Mouse (Mus musculus) hindbrain, embryonic 14.5 days (tissue): ENCODE results near the gene Rnf130. TPM values are rescaled to one million over a fixed set of nuclear protein-coding genes. Genes with fewer than 3 reads are reported as not detected.

Experiments used
- ATAC-seq: fragments of 200-750 bp; cut with Nextera tagmentation; 2 replicates; pipeline ENCODE4 v1.8.0; 2017; ENCODE audit warnings: moderate number of reproducible peaks, mild to moderate bottlenecking, moderate TSS enrichment, moderate library complexity; ENCODE audit not compliant: low FRiP score
- DNase-seq: peaks from one replicate; pipeline ENCODE4 v3.0.0-alpha.2; 2015; ENCODE audit warnings: low spot score
- H3K27ac ChIP-seq: fragments of 300-500 bp; sonication (generic); 2 replicates; pipeline ENCODE4 v1.5.1; 2014; ENCODE audit warnings: mild to moderate bottlenecking, moderate library complexity
- H3K27me3 ChIP-seq: fragments of 300-500 bp; sonication (generic); 2 replicates; pipeline ENCODE4 v1.6.1; 2014; ENCODE audit warnings: mild to moderate bottlenecking, low read length, mixed read lengths; ENCODE audit not compliant: control insufficient read depth, insufficient read depth
- H3K36me3 ChIP-seq: fragments of 300-500 bp; sonication (generic); replicated peaks from 2 replicates; pipeline ENCODE4 v1.6.1; 2014; ENCODE audit not compliant: control insufficient read depth, insufficient read depth
- H3K4me1 ChIP-seq: fragments of 300-500 bp; sonication (generic); replicated peaks from 2 replicates; pipeline ENCODE4 v1.6.1; 2014; ENCODE audit warnings: antibody characterized with exemption, low read length, mixed read lengths; ENCODE audit not compliant: control insufficient read depth, insufficient read depth
- H3K4me2 ChIP-seq: fragments of 300-500 bp; sonication (generic); replicated peaks from 2 replicates; pipeline ENCODE4 v1.6.1; 2014; ENCODE audit warnings: mild to moderate bottlenecking, moderate library complexity
- H3K4me3 ChIP-seq: fragments of 300-500 bp; sonication (generic); replicated peaks from 2 replicates; pipeline ENCODE4 v1.5.1; 2014; ENCODE audit warnings: mild to moderate bottlenecking, low read length
- H3K9ac ChIP-seq: fragments of 300-500 bp; sonication (generic); 2 replicates; pipeline ENCODE4 v1.6.1; 2014
- H3K9me3 ChIP-seq: fragments of 300-500 bp; sonication (generic); 2 replicates; pipeline ENCODE4 v1.6.1; 2016; ENCODE audit warnings: low read length; ENCODE audit not compliant: control insufficient read depth
- WGBS: fragments of 180-500 bp; shearing (Covaris S2); extraction: QIAGEN DNeasy Blood & Tissue Kit; methylation state at CpG from one replicate; pipeline ENCODE4 v1.1.7; 2014; 5-methylcytosine and 5-hydroxymethylcytosine counted together
- polyA plus RNA-seq: library from polyadenylated mRNA; unstranded; fragments of >200 nt; fragmentation: Nextera tagmentation; extraction: Ambion mirVana; gene quantifications from 2 replicates; pipeline ENCODE4 v1.2.1, GENCODE M21; 2014

Gene Rnf130
- polyA plus RNA-seq, 1 experiment from 2014 or later, result 72.0 TPM

DNA sequence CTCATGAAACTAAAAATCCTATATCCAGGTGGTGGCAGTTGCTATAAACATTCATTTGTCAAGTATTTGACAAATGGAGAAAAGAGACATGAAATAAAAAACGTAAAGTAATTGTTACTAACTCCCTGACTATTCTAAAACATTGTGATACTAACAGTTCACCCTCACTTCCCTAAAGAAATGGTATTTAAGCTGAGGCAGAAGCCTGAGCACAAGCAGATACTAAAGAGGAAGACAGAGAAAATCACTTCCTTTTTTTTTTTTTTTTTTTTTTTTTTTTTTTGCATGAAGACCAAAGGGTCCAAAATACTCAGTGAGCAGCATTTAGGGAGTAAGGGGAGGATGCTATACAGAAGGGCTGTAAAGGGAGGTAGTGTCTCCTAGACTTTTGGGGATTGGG lies 13.6 kb downstream of the Rnf130 start:
- DNase-seq, result no peak
- ATAC-seq, result no peak
- 88% methylated on average over 1 of the region's 1 CpGs for WGBS
- no peaks in the 10 kb centered on the region for H3K36me3 ChIP-seq
- no peaks in the 10 kb centered on the region for H3K27me3 ChIP-seq
- no peak overlapping the region for H3K9ac ChIP-seq
- no peak overlapping the region for H3K4me2 ChIP-seq
- no peak overlapping the region for H3K27ac ChIP-seq
- no peaks in the 10 kb centered on the region for H3K4me1 ChIP-seq
- no peak overlapping the region for H3K4me3 ChIP-seq
- H3K9me3 ChIP-seq, result no peaks in the 10 kb centered on the region

DNA sequence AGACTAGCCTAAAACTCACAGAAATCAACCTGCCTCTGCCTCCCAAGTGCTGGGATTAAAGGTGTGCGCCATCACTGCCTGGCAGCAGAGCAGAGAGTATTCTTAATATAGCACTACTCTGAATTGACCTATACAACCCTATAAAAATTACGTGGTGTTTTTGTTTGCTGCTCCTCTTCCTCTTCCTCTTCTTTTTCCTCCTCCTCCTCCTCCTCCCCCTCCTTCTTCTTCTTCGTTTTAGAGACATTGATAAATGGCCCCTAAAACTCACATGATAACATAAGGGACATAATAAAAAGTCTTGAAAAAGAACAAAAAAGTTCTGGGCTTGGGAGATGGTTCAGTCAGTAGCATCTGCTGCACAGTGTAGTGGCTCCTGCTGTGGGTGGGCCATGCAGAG lies 16.0 kb downstream of the Rnf130 start:
- Histone ChIP-seq H3K4me1 (no peaks in the 10 kb centered on the region), H3K4me2 (no peak overlapping the region), H3K4me3 (no peak overlapping the region), H3K27me3 (no peaks in the 10 kb centered on the region), H3K27ac (no peak overlapping the region), H3K9me3 (no peaks in the 10 kb centered on the region), H3K36me3 (no peaks in the 10 kb centered on the region), H3K9ac (no peak overlapping the region)
- DNase-seq (no peak), ATAC-seq (no peak)
- 84% methylated on average over 3 of the region's 3 CpGs for WGBS

DNA sequence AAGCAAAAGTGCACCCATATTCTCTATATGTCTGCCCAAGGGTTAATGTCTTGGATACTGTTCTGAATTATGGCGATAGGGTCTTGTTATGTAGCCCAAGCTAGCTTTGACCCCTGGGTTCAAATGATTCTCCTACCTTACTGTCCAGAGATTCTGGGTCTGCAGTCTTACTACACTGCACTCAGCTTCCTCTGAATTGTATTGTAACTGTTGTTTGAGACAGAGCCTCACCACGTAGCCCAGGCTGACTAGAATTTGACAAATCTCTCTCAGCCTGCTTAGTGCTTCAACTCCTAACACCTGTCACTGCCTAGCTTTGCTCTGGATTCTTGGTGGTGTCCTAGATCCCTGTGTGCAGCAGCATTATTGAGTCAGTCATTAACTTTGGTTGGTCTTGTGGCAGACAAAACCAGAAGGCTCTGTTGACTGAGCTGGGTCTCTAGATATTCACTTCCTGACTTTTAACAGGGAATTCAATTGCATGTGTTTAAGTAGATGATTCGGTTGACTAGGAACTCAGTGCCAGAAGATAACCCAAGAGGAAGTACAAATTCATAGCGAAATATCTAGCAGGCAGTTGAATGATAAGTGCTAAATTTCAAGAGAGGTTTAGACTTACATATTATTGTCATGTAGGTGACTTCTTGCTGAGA lies 17.3 kb downstream of the Rnf130 start:
- Histone ChIP-seq H3K4me3 (no peak overlapping the region), H3K27ac (no peak overlapping the region), H3K36me3 (no peaks in the 10 kb centered on the region), H3K9ac (no peak overlapping the region), H3K9me3 (no peaks in the 10 kb centered on the region), H3K27me3 (no peaks in the 10 kb centered on the region), H3K4me1 (0 out of 2 replicates have a peak, but pooled peaks cover 1% of the 10 kb centered on the region), H3K4me2 (no peak overlapping the region)
- DNase-seq (no peak), ATAC-seq (no peak)
- WGBS, result 93% methylated on average over 4 of the region's 4 CpGs

DNA sequence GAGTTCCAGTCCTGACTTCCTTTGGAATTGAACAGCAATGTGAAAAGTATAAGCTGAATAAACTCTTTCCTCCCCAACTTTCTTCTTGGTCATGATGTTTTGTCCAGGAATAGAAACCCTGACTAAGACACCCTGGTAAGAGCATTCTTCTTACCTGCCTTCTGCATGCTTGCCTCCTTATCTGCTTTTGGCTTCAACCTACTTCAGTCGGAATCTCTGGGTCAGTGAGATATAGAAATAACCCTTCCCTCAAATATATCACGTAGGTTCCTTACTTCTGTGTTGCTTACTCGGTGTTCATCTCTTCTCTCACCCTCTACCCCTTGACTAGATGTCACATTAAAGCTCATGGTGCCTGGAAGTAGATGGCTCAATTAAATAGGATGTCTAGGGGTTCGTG lies 19.3 kb downstream of the Rnf130 start:
- Histone ChIP-seq H3K27me3 (no peaks in the 10 kb centered on the region), H3K9me3 (no peaks in the 10 kb centered on the region), H3K27ac (no peak overlapping the region), H3K36me3 (no peaks in the 10 kb centered on the region), H3K4me1 (0 out of 2 replicates have a peak, but pooled peaks cover 4% of the 10 kb centered on the region), H3K9ac (no peak overlapping the region), H3K4me3 (no peak overlapping the region), H3K4me2 (no peak overlapping the region)
- DNase-seq (no peak), ATAC-seq (no peak)
- 92% methylated on average over 4 of the region's 4 CpGs for WGBS

DNA sequence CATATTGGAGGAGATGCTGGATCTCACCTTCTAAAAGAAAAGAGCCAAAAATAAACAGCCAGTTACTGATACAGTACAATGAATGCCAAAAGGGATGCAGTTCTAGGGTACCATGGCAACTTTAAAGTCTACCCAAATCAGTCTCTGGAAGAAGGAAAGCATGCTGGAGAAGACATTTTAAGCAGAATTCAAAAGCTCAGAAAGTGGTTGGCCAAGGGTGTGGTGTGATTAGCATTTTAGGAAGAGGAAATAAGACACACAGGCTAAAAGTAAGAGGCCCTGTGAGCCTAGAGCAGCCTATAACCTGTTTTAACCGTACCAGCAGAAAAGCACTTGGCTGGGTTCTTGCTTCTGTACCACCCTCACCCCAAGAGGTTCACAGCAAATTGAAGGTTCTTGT lies 22.5 kb downstream of the Rnf130 start:
- Histone ChIP-seq H3K27me3 (no peaks in the 10 kb centered on the region), H3K4me3 (no peak overlapping the region), H3K9me3 (no peaks in the 10 kb centered on the region), H3K27ac (no peak overlapping the region), H3K4me2 (no peak overlapping the region), H3K36me3 (no peaks in the 10 kb centered on the region), H3K9ac (no peak overlapping the region), H3K4me1 (peaks cover 4% of the 10 kb centered on the region; the same call in 1 of the 2 replicates)
- 80% methylated on average over 1 of the region's 1 CpGs for WGBS
- ATAC-seq (no peak), DNase-seq (no peak)

DNA sequence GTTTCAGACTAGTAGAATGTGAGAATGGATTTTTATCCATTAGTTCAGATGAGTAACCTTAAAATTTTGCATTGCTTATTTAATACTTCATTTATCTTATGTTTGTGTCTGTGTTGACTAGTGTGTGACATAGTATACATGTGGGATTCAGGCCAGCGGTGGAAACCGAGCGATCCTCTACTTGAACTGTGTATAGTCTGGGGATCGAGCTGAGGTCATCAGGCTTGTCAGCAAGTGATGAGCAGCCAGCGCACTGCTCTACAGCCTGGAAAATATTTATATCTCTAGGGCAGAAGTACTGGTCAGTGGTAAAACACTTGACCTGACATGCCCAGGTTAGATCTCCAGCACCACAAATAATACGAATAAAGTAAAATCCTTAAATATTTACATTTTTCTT lies 23.0 kb downstream of the Rnf130 start:
- H3K27ac ChIP-seq, result no peak overlapping the region
- H3K4me1 ChIP-seq, result peaks cover 4% of the 10 kb centered on the region; the same call in 1 of the 2 replicates
- no peaks in the 10 kb centered on the region for H3K9me3 ChIP-seq
- peaks cover 1% of the 10 kb centered on the region; the same call in 1 of the 2 replicates for H3K36me3 ChIP-seq
- no peak overlapping the region for H3K9ac ChIP-seq
- WGBS, result 74% methylated on average over 6 of the region's 6 CpGs
- no peak for DNase-seq
- H3K4me2 ChIP-seq, result no peak overlapping the region
- no peaks in the 10 kb centered on the region for H3K27me3 ChIP-seq
- H3K4me3 ChIP-seq, result no peak overlapping the region
- ATAC-seq, result no peak

DNA sequence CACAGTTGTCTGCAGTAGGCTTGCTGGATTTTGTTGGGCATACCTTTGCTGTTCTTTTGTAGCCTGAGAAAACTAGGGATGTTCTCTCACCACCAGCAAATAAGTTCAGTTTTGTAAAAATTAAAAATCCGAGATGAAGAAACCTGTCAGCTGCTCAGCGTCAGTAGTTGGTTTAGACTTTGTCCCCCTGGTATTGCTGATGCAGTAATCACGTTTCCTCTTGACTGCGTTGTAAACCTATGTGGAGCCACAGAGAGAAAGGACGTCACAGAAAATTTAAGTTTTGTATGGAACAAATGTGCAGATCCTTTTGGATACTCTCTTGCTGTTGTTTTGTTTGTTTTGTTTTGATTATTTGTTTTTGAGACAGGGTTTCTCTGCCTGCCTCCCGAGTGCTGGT lies 25.2 kb downstream of the Rnf130 start:
- H3K9ac ChIP-seq, result no peak overlapping the region
- DNase-seq (no peak), ATAC-seq (no peak)
- peaks cover 4% of the 10 kb centered on the region; the same call in 1 of the 2 replicates for H3K4me1 ChIP-seq
- H3K4me2 ChIP-seq, result no peak overlapping the region
- 78% methylated on average over 6 of the region's 6 CpGs for WGBS
- H3K36me3 ChIP-seq, result peaks cover 18% of the 10 kb centered on the region; the same call in 1 of the 2 replicates
- H3K4me3 ChIP-seq, result no peak overlapping the region
- no peaks in the 10 kb centered on the region for H3K27me3 ChIP-seq
- no peak overlapping the region for H3K27ac ChIP-seq
- H3K9me3 ChIP-seq, result no peaks in the 10 kb centered on the region

DNA sequence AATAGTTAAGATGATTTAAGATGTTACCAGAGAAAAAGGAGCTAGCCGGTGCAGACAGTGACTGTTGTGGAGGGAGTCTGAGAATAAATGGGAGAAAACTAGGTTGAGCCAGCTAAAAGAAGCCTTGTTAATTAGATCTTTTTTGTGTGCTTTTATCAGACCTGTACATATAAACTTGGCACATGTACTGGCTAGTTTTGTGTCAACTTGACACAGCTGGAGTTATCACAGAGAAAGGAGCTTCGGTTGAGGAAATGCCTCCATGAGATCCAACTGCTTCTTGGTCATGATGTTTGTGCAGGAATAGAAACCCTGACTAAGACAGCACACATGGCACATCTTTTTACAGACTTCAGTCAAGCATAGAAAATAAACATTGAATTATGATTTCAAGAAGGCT lies 32.6 kb downstream of the Rnf130 start:
- Histone ChIP-seq H3K4me2 (no peak overlapping the region), H3K9me3 (no peaks in the 10 kb centered on the region), H3K9ac (no peak overlapping the region), H3K4me1 (no peaks in the 10 kb centered on the region), H3K27me3 (no peaks in the 10 kb centered on the region), H3K36me3 (peaks cover 18% of the 10 kb centered on the region; the same call in 1 of the 2 replicates), H3K27ac (no peak overlapping the region), H3K4me3 (no peak overlapping the region)
- WGBS, result 76% methylated on average over 2 of the region's 2 CpGs
- ATAC-seq (no peak), DNase-seq (no peak)

DNA sequence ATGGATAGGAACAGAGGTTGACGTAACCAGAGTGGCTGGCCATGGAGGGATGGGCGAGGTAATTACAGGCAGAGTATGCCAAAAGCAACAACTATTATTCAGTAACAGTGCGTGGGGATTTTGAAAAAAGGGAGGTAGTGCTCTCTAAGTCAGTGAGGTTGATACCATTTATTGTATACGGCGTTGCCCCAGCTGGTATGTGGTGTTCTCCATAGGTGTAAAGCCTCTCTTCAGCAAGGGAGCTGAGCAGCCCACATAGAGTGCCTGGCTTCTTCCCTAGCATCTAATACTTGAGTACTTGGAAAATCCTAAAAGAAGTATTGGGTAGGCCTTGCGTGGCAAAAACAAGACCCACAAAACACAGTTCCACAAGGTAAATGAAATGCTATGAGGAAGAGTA lies 33.1 kb downstream of the Rnf130 start:
- no peaks in the 10 kb centered on the region for H3K4me1 ChIP-seq
- no peaks in the 10 kb centered on the region for H3K9me3 ChIP-seq
- no peak overlapping the region for H3K27ac ChIP-seq
- ATAC-seq (no peak), DNase-seq (no peak)
- WGBS, result 92% methylated on average over 6 of the region's 6 CpGs
- no peaks in the 10 kb centered on the region for H3K27me3 ChIP-seq
- H3K36me3 ChIP-seq, result peaks cover 15% of the 10 kb centered on the region; the same call in 1 of the 2 replicates
- no peak overlapping the region for H3K4me3 ChIP-seq
- no peak overlapping the region for H3K4me2 ChIP-seq
- H3K9ac ChIP-seq, result no peak overlapping the region

DNA sequence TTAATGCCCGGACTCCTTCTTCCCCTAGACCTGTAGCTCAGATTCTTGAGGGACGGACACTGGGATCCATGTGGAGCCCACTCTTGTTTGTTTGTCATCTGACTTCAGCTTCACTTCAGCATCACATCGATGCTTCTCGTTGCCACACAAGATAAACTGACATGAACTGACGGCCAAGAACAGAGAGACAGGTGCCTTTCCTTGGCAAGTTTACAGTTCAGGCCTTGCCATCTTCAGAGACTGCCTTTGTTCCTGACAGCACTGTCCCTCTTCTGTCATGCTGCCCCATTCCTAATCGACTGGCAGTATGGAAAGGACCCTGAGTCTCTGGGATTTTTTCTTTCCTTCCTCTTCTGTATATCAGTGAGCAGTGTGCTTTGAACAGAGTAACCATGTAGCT lies 33.9 kb downstream of the Rnf130 start:
- no peak for ATAC-seq
- 92% methylated on average over 6 of the region's 6 CpGs for WGBS
- Histone ChIP-seq H3K4me3 (no peak overlapping the region), H3K4me2 (no peak overlapping the region), H3K27ac (no peak overlapping the region), H3K27me3 (no peaks in the 10 kb centered on the region), H3K9ac (no peak overlapping the region), H3K4me1 (no peaks in the 10 kb centered on the region), H3K36me3 (peaks cover 10% of the 10 kb centered on the region; the same call in 1 of the 2 replicates), H3K9me3 (no peaks in the 10 kb centered on the region)
- DNase-seq, result no peak
